Mouse (Mus musculus): ENCODE data around the gene Map3k5.

The Map3k5 gene

DNA sequence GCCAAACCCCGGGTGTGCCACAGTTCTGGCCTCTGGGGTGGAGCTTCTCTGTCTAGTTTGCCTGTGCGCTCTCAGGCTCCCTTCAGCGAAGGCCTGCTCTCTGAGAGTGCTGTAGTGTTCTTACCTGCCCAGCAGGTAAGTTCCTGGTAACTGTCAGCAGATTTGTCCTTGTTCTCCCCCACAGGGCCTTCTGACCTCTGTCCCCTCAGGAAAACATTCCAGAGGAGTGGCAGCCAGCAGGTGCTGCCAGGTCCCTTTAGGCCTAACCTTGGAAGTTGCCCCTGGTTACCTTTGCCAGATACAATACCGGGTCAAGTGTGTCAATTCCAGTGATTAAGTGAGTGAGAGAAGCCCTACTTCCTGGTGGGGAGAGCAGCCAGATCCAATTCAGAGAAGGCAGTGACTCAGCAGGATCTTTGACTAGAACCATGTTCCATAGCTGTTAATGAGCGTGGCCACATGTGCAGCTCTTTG is 252.6 kb downstream of the Map3k5 start:
- no peak for DNase-seq (ENCODE audit: low read depth, low spot score)

DNA sequence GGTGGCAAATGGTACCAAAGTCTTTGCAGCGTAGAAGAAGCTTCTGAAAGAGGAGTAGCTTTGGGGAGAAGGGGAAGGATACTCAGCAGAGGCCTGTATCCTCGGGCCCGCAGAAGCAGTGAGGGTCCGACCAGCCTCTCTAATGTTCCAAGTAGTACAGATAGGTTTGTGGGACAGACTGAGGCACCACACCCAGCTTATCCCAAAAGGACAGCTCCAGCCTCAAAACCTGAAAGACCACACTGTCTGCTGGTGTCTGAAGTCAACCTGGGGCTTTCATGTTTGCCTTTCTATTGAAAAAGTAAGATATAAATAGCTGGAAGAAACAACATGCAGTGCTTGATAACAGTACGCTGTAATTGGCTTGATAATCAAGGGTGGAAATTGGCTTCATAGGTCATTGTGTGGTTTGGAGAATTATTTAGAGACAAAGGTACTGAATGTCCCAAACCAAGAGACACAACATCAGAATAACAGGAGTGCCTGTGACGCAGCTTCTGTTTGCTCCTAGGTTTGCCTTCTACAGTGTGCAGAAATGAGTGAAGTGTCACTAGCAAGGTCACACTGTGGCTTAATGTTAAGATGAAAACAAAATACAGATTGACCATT is 256.0 kb downstream of the Map3k5 start:
- DNase-seq (ENCODE audit: low read depth, low spot score), result no peak

All from retina, postnatal 7 days (tissue).